8 mouse cellular contexts compared by ENCODE assay signal in genomic region chr3:95903753-95904502, GRCm38 (mm10). TPM values are rescaled to one million over a fixed set of nuclear protein-coding genes. Genes with fewer than 3 reads are reported as not detected.
DNase-seq lines count a peak whose midpoint lies in the region; ATAC-seq lines count a peak whose summit lies in the region.

No protein-coding gene starts in this region.

- peaks cover 7% of the 10 kb centered on the region; the same call in 1 of the 2 replicates for H3K27me3 ChIP-seq in lung, embryonic 16.5 days (ENCODE audit: control insufficient read depth, insufficient read depth, low read depth, low read length)
- H3K27me3 ChIP-seq in hindbrain, embryonic 12.5 days = peaks cover 12% of the 10 kb centered on the region
- 0 out of 2 replicates have a peak, but pooled peaks cover 4% of the 10 kb centered on the region for H3K27me3 ChIP-seq in limb, embryonic 15.5 days
- H3K27me3 ChIP-seq in stomach, embryonic 14.5 days (ENCODE audit: control insufficient read depth, insufficient read depth, low read length) = no peaks in the 10 kb centered on the region

- H3K4me2 ChIP-seq in lung, embryonic 16.5 days (ENCODE audit: low read depth, low read length) = peak overlapping the region; percentile 52
- peak overlapping the region; percentile 58 for H3K4me2 ChIP-seq in hindbrain, embryonic 12.5 days (replicated peaks)
- H3K4me2 ChIP-seq in limb, embryonic 15.5 days = peak overlapping the region; percentile 78
- peak overlapping the region; percentile 73 for H3K4me2 ChIP-seq in stomach, embryonic 14.5 days (replicated peaks; ENCODE audit: low read depth, low read length)

- H3K4me3 ChIP-seq in lung, embryonic 16.5 days (ENCODE audit: low read length) = peak overlapping the region; percentile 27
- H3K4me3 ChIP-seq in hindbrain, embryonic 12.5 days = peak overlapping the region; percentile 25
- H3K4me3 ChIP-seq in limb, embryonic 15.5 days = peak overlapping the region; percentile 38
- H3K4me3 ChIP-seq in stomach, embryonic 14.5 days (ENCODE audit: low read depth, low read length) = peak overlapping the region; percentile 29

- H3K36me3 ChIP-seq in lung, embryonic 16.5 days (ENCODE audit: control insufficient read depth, insufficient read depth, low read length) = no peaks in the 10 kb centered on the region
- H3K36me3 ChIP-seq in hindbrain, embryonic 12.5 days = no peaks in the 10 kb centered on the region
- no peaks in the 10 kb centered on the region for H3K36me3 ChIP-seq in limb, embryonic 15.5 days
- no peaks in the 10 kb centered on the region for H3K36me3 ChIP-seq in stomach, embryonic 14.5 days (ENCODE audit: control insufficient read depth, insufficient read depth, low read length)

- WGBS in lung, embryonic 16.5 days = 6% methylated on average over 15 of the region's 15 CpGs
- 2% methylated on average over 15 of the region's 15 CpGs for WGBS in hindbrain, embryonic 12.5 days
- 4% methylated on average over 15 of the region's 15 CpGs for WGBS in limb, embryonic 15.5 days
- 3% methylated on average over 15 of the region's 15 CpGs for WGBS in stomach, embryonic 14.5 days

- peaks cover 25% of the 10 kb centered on the region for H3K4me1 ChIP-seq in lung, embryonic 16.5 days (replicated peaks; ENCODE audit: control insufficient read depth, insufficient read depth, low read length)
- H3K4me1 ChIP-seq in hindbrain, embryonic 12.5 days = peaks cover 35% of the 10 kb centered on the region
- peaks cover 36% of the 10 kb centered on the region for H3K4me1 ChIP-seq in limb, embryonic 15.5 days
- peaks cover 29% of the 10 kb centered on the region for H3K4me1 ChIP-seq in stomach, embryonic 14.5 days (ENCODE audit: control insufficient read depth, insufficient read depth, low read length)

- 0 out of 2 replicates have a peak, but pooled peaks have one; percentile 16 for ATAC-seq in lung, embryonic 16.5 days (ENCODE audit: low read depth)
- ATAC-seq in hindbrain, embryonic 12.5 days (ENCODE audit: low FRiP score) = no peak
- ATAC-seq in limb, embryonic 15.5 days (ENCODE audit: insufficient number of reproducible peaks, low FRiP score, low TSS enrichment, low read depth) = no peak
- peak; percentile 44; the same call in 1 of the 2 replicates for ATAC-seq in stomach, embryonic 14.5 days (ENCODE audit: insufficient number of reproducible peaks, insufficient read depth, low FRiP score, low read depth)

- H3K27ac ChIP-seq in lung, embryonic 16.5 days (ENCODE audit: low read length) = 0 out of 2 replicates have a peak overlapping the region, but pooled peaks have one; percentile 41
- H3K27ac ChIP-seq in hindbrain, embryonic 12.5 days = no peak overlapping the region
- no peak overlapping the region for H3K27ac ChIP-seq in limb, embryonic 15.5 days
- H3K27ac ChIP-seq in stomach, embryonic 14.5 days (ENCODE audit: low read length) = no peak overlapping the region

- no peaks in the 10 kb centered on the region for H3K9me3 ChIP-seq in lung, embryonic 16.5 days (ENCODE audit: control insufficient read depth, low read length)
- H3K9me3 ChIP-seq in hindbrain, embryonic 12.5 days (replicated peaks) = no peaks in the 10 kb centered on the region
- no peaks in the 10 kb centered on the region for H3K9me3 ChIP-seq in limb, embryonic 15.5 days
- no peaks in the 10 kb centered on the region for H3K9me3 ChIP-seq in stomach, embryonic 14.5 days (ENCODE audit: control insufficient read depth, low read depth, low read length)

- DNase-seq in lung, postnatal 36 days = no peak
- DNase-seq in T-cell, adult 2 months (ENCODE audit: low spot score) = no peak
- no peak for DNase-seq in urinary bladder, postnatal 36 days (ENCODE audit: low spot score in 2 of 2)
- DNase-seq in layer of hippocampus, postnatal 14 days (ENCODE audit: low spot score in 2 of 2) = no peak

- H3K9ac ChIP-seq in lung, embryonic 16.5 days (ENCODE audit: low read length) = peak overlapping the region; percentile 37
- H3K9ac ChIP-seq in hindbrain, embryonic 12.5 days = peak overlapping the region; percentile 54
- H3K9ac ChIP-seq in limb, embryonic 15.5 days = peak overlapping the region; percentile 26; the same call in 1 of the 2 replicates
- no peak overlapping the region; the same call in 1 of the 2 replicates for H3K9ac ChIP-seq in stomach, embryonic 14.5 days (replicated peaks; ENCODE audit: low read depth, low read length)

RNA-seq across cellular contexts. Expression of gene Car14, which starts 0.6 kb away (rescaled TPM):
- polyA plus RNA-seq in lung, embryonic 16.5 days (2015; fragmentation: Nextera tagmentation; extraction: Ambion mirVana) = 9.2 and 13.0 TPM in 2 replicates
- polyA plus RNA-seq in hindbrain, embryonic 12.5 days (2016; fragmentation: Nextera tagmentation; extraction: Ambion mirVana) = 12.8 and 13.8 TPM in 2 replicates
- polyA plus RNA-seq in limb, embryonic 15.5 days (2015; fragmentation: Nextera tagmentation; extraction: Ambion mirVana) = 5.6 and 8.9 TPM in 2 replicates
- 2.9 and 3.3 TPM in 2 replicates for polyA plus RNA-seq in stomach, embryonic 14.5 days (2014; fragmentation: Nextera tagmentation; extraction: Ambion mirVana)
- 10 to 100 TPM in 1 of 2 experiments, 1 to 10 TPM in 1; 6.8 to 11.9 TPM for total RNA-seq in layer of hippocampus, postnatal 14 days (2021)

RNA-seq across cellular contexts. Expression of gene Aph1a, which starts 10.2 kb away (rescaled TPM):
- 39.1 and 39.4 TPM in 2 replicates for polyA plus RNA-seq in lung, embryonic 16.5 days (2015; fragmentation: Nextera tagmentation; extraction: Ambion mirVana)
- 32.4 and 36.8 TPM in 2 replicates for polyA plus RNA-seq in hindbrain, embryonic 12.5 days (2016; fragmentation: Nextera tagmentation; extraction: Ambion mirVana)
- polyA plus RNA-seq in limb, embryonic 15.5 days (2015; fragmentation: Nextera tagmentation; extraction: Ambion mirVana) = 30.2 and 35.9 TPM in 2 replicates
- 32.7 and 40.2 TPM in 2 replicates for polyA plus RNA-seq in stomach, embryonic 14.5 days (2014; fragmentation: Nextera tagmentation; extraction: Ambion mirVana)
- total RNA-seq in layer of hippocampus, postnatal 14 days (2021) = 10 to 100 TPM; 76.1 to 83.5 TPM

RNA-seq across cellular contexts. Expression of gene BC028528, which starts 12.1 kb away (rescaled TPM):
- polyA plus RNA-seq in lung, embryonic 16.5 days (2015; fragmentation: Nextera tagmentation; extraction: Ambion mirVana) = 81.5 and 85.5 TPM in 2 replicates
- 9.2 and 12.1 TPM in 2 replicates for polyA plus RNA-seq in hindbrain, embryonic 12.5 days (2016; fragmentation: Nextera tagmentation; extraction: Ambion mirVana)
- 24.9 and 26.4 TPM in 2 replicates for polyA plus RNA-seq in limb, embryonic 15.5 days (2015; fragmentation: Nextera tagmentation; extraction: Ambion mirVana)
- polyA plus RNA-seq in stomach, embryonic 14.5 days (2014; fragmentation: Nextera tagmentation; extraction: Ambion mirVana) = 26.7 and 28.0 TPM in 2 replicates
- total RNA-seq in layer of hippocampus, postnatal 14 days (2021) = 1 to 10 TPM; 6.4 to 9.6 TPM

RNA-seq across cellular contexts. Expression of gene Ciart, which starts 21.9 kb away (rescaled TPM):
- polyA plus RNA-seq in lung, embryonic 16.5 days (2015; fragmentation: Nextera tagmentation; extraction: Ambion mirVana) = 5.1 and 5.6 TPM in 2 replicates
- 4.0 and 7.7 TPM in 2 replicates for polyA plus RNA-seq in hindbrain, embryonic 12.5 days (2016; fragmentation: Nextera tagmentation; extraction: Ambion mirVana)
- 11.9 and 13.6 TPM in 2 replicates for polyA plus RNA-seq in limb, embryonic 15.5 days (2015; fragmentation: Nextera tagmentation; extraction: Ambion mirVana)
- polyA plus RNA-seq in stomach, embryonic 14.5 days (2014; fragmentation: Nextera tagmentation; extraction: Ambion mirVana) = 5.3 and 5.6 TPM in 2 replicates
- 10 to 100 TPM; 10.1 to 10.9 TPM for total RNA-seq in layer of hippocampus, postnatal 14 days (2021)

RNA-seq across cellular contexts. Expression of gene Anp32e, which starts 25.1 kb away (rescaled TPM):
- 193 and 230 TPM in 2 replicates for polyA plus RNA-seq in lung, embryonic 16.5 days (2015; fragmentation: Nextera tagmentation; extraction: Ambion mirVana)
- 265 and 297 TPM in 2 replicates for polyA plus RNA-seq in hindbrain, embryonic 12.5 days (2016; fragmentation: Nextera tagmentation; extraction: Ambion mirVana)
- 167 and 177 TPM in 2 replicates for polyA plus RNA-seq in limb, embryonic 15.5 days (2015; fragmentation: Nextera tagmentation; extraction: Ambion mirVana)
- polyA plus RNA-seq in stomach, embryonic 14.5 days (2014; fragmentation: Nextera tagmentation; extraction: Ambion mirVana) = 54.2 and 61.7 TPM in 2 replicates
- 100 to 1,000 TPM; 101 TPM for total RNA-seq in layer of hippocampus, postnatal 14 days (2021)

Comparison
In these comparisons a context has a peak if more than half of its experiments do, and no peak if none do; other contexts are left out.
1. ATAC-seq: peak in lung, embryonic 16.5 days (single experiment) and stomach, embryonic 14.5 days (single experiment); none in hindbrain, embryonic 12.5 days (single experiment) and limb, embryonic 15.5 days (single experiment).
2. Peak in every context shown above with its lines, with median percentiles within 50 percentile points of each other: H3K4me2 ChIP-seq and H3K4me3 ChIP-seq.